Mouse (Mus musculus) heart, postnatal 0 days (tissue): ENCODE data around the gene Fam217a.

Source experiments
- CTCF ChIP-seq: IDR thresholded peaks from 2 replicates; pipeline ENCODE4 v1.5.1; 2016; ENCODE audit warnings: antibody characterized with exemption, control low read depth, low read depth
- EP300 ChIP-seq: IDR thresholded peaks from 2 replicates; pipeline ENCODE4 v1.6.1; 2016; ENCODE audit warnings: antibody characterized with exemption, low read depth

DNA sequence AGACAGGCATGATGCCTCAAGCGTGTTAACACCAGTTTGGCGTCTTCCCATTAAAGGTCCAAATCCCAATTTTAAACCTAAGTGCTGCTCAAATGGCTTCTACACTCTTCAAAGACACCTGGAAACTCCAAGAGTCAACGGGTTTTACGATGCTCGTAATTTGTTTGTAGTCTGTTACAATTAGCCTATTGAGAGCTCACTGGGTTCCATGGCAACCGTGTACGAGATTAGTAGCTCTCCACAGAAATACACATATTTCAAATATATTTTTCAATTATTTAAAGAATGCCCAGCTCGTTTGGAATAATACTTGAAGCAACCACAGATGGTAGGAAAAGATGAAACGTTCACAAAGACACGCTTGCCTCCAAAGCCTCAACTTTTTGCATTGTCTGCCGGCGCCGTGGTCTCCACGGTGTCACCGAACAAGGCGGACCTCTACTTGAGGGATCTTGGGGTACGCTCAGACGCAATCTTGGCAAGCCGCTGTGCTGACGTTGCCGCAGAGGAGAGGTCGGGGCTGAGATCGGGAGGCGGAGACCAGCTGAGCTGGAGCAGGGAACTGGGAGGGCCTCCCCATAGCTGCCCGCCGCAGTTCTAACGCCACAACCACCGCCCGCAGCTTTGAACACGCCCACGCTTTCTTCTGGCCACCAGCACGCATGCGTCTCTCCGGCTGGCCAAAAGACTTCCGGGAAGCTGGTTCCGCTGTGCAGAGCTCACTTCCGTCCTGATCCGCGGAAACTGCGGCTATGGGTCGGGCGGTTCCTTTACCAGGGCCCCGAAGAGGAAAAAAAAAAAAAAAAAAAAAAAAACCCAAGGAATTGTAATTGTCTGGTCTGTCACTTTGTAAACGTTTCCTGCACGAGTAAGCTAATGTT lies 50.1 kb downstream of the Fam217a start:
- no peak for TF ChIP-seq CTCF
- TF ChIP-seq EP300: no peak
